Mouse (Mus musculus): ENCODE measurements around the gene Ttc27. TPM values are rescaled to one million over a fixed set of nuclear protein-coding genes. Genes with fewer than 3 reads are reported as not detected.

Gene Ttc27
- total and polyA plus RNA-seq, 3 experiments, result 55.2 to 59.9 TPM; not detected in 1

- TF ChIP-seq CTCF (IDR thresholded peaks at IDR 0.05 in 2 of 3, conservative IDR thresholded peaks at IDR 0.05 in 1 of 3; ENCODE audit: control insufficient read depth in 1 of 3, insufficient read depth in 1 of 3, low read depth in 2 of 3, low read length in 3 of 3, poor library complexity in 1 of 3, severe bottlenecking in 1 of 3) (no peak), ZKSCAN1 (IDR thresholded peaks at IDR 0.05; ENCODE audit: low read depth, low read length) (no peak), SIN3A (IDR thresholded peaks at IDR 0.05; ENCODE audit: low read length) (peak; percentile 81), UBTF (IDR thresholded peaks at IDR 0.05; ENCODE audit: borderline replicate concordance, insufficient read depth, low read depth, low read length) (0 out of 2 replicates have a peak, but pooled peaks have one; percentile 52), TBP (IDR thresholded peaks at IDR 0.05; ENCODE audit: low read depth, low read length) (no peak)
These were observed 149.3 kb downstream of the Ttc27 start (continued) for GRCm38 (mm10) chr17:74866565-74867507.

GRCm38 (mm10) chr17:74868185-74868907, 150.8 kb downstream of the Ttc27 start:
- peak overlapping the region; percentile 44 to 53 for H3K4me3 ChIP-seq (ENCODE audit: control insufficient read depth in 1 of 2, insufficient read depth in 1 of 2, low read depth in 2 of 2, low read length in 2 of 2)
- no peaks in the 10 kb centered on the region for H3K27me3 ChIP-seq (ENCODE audit: control insufficient read depth in 1 of 2, insufficient read depth in 2 of 2, low read length in 2 of 2)
- H3K9ac ChIP-seq (ENCODE audit: control insufficient read depth, low read depth, low read length, poor library complexity, severe bottlenecking), result peak overlapping the region; percentile 58
- H3K27ac ChIP-seq (ENCODE audit: control insufficient read depth, low read depth, low read length), result peak overlapping the region; percentile 92
- peaks cover 0 to 83% of the 10 kb centered on the region in 2 experiments; a peak in 2 of 4 replicates for H3K36me3 ChIP-seq (ENCODE audit: control insufficient read depth in 1 of 2, insufficient read depth in 2 of 2, low read length in 2 of 2)
- H3K4me1 ChIP-seq (ENCODE audit: control insufficient read depth in 1 of 2, insufficient read depth in 2 of 2, low read length in 2 of 2), result peaks cover 70 to 85% of the 10 kb centered on the region in 2 experiments
- H3K79me2 ChIP-seq (ENCODE audit: control insufficient read depth, insufficient read depth, low read length, poor library complexity), result no peaks in the 10 kb centered on the region; the same call in 1 of the 2 replicates
- no peaks in the 10 kb centered on the region for H3K9me3 ChIP-seq (replicated peaks; ENCODE audit: insufficient read depth, low read length)
- DNase-seq (ENCODE audit: low read depth, low spot score), result peak; percentile 86
- no peak for TF ChIP-seq GABPA (IDR thresholded peaks at IDR 0.05; ENCODE audit: low read depth, low read length)
- peak; percentile 68; the same call in 1 of the 2 replicates for TF ChIP-seq TCF12 (IDR thresholded peaks at IDR 0.05; ENCODE audit: low read depth, low read length)
- TF ChIP-seq ZMIZ1 (IDR thresholded peaks at IDR 0.05; ENCODE audit: low read depth, low read length), result peak; percentile 44; the same call in 1 of the 2 replicates
- TF ChIP-seq POLR2AphosphoS5 (IDR thresholded peaks at IDR 0.05; ENCODE audit: borderline replicate concordance, low read depth, low read length), result no peak
- TF ChIP-seq EP300 (IDR thresholded peaks at IDR 0.05; ENCODE audit: low read depth in 1 of 2, low read length in 2 of 2), result peak; percentile 63 to 81
- TF ChIP-seq ZKSCAN1 (IDR thresholded peaks at IDR 0.05; ENCODE audit: low read depth, low read length), result peak; percentile 36; the same call in 1 of the 2 replicates
- TF ChIP-seq MAZ (IDR thresholded peaks at IDR 0.05; ENCODE audit: low read depth, low read length), result peak; percentile 84
- 0 out of 2 replicates have a peak, but pooled peaks have one; percentile 49 for TF ChIP-seq MAFK (IDR thresholded peaks at IDR 0.05; ENCODE audit: borderline replicate concordance, low read depth, low read length)
- TF ChIP-seq ZNF384 (IDR thresholded peaks at IDR 0.05; ENCODE audit: low read depth, low read length), result no peak
- TF ChIP-seq USF2 (IDR thresholded peaks at IDR 0.05; ENCODE audit: borderline replicate concordance in 1 of 2, insufficient read depth in 1 of 2, low read depth in 1 of 2, low read length in 2 of 2), result no peak
- no peak for TF ChIP-seq NRF1 (IDR thresholded peaks at IDR 0.05; ENCODE audit: insufficient read depth, low read depth, low read length, poor library complexity, severe bottlenecking)
- TF ChIP-seq ZC3H11A (IDR thresholded peaks at IDR 0.05; ENCODE audit: low read depth, low read length), result no peak
- TF ChIP-seq MYC (IDR thresholded peaks at IDR 0.05; ENCODE audit: low read depth, low read length), result peak; percentile 58; the same call in 1 of the 2 replicates
- TF ChIP-seq RAD21 (IDR thresholded peaks at IDR 0.05; ENCODE audit: low read depth, low read length), result no peak
- TF ChIP-seq SIN3A (IDR thresholded peaks at IDR 0.05; ENCODE audit: low read length), result peak; percentile 85
- peak; percentile 88 for TF ChIP-seq ETS1 (IDR thresholded peaks at IDR 0.05; ENCODE audit: low read depth, low read length)
- peak; percentile 74 for TF ChIP-seq BHLHE40 (IDR thresholded peaks at IDR 0.05; ENCODE audit: borderline replicate concordance, low read depth, low read length)
- TF ChIP-seq CHD2 (IDR thresholded peaks at IDR 0.05; ENCODE audit: low read length), result no peak
- TF ChIP-seq NELFE (IDR thresholded peaks at IDR 0.05; ENCODE audit: low read depth, low read length), result peak; percentile 40; the same call in 1 of the 2 replicates
- peak; percentile 42; the same call in 1 of the 2 replicates for TF ChIP-seq MXI1 (IDR thresholded peaks at IDR 0.05; ENCODE audit: low read depth, low read length)
- peak; percentile 60; the same call in 1 of the 2 replicates for TF ChIP-seq GATA1 (IDR thresholded peaks at IDR 0.05; ENCODE audit: low read depth, low read length)
- peak; percentile 85 for TF ChIP-seq USF1 (IDR thresholded peaks at IDR 0.05; ENCODE audit: low read depth, low read length)
- peak; percentile 41; the same call in 1 of the 2 replicates for TF ChIP-seq TBP (IDR thresholded peaks at IDR 0.05; ENCODE audit: low read depth, low read length)
- peak; percentile 73 for TF ChIP-seq RCOR1 (IDR thresholded peaks at IDR 0.05; ENCODE audit: low read depth, low read length)
- no peak for TF ChIP-seq UBTF (IDR thresholded peaks at IDR 0.05; ENCODE audit: borderline replicate concordance, insufficient read depth, low read depth, low read length)
- TF ChIP-seq JUND (IDR thresholded peaks at IDR 0.05; ENCODE audit: low read depth, low read length), result 0 out of 2 replicates have a peak, but pooled peaks have one; percentile 38
- TF ChIP-seq MAX (IDR thresholded peaks at IDR 0.05; ENCODE audit: low read length), result peak; percentile 55; the same call in 1 of the 2 replicates
- TF ChIP-seq POLR2A (IDR thresholded peaks at IDR 0.05; ENCODE audit: control insufficient read depth in 1 of 2, insufficient read depth in 1 of 2, low read depth in 1 of 2, low read length in 2 of 2, poor library complexity in 1 of 2), result peak in 1 of 2 experiments; percentile 45; a peak in 1 of 4 replicates
